Mouse (Mus musculus) heart, adult 2 months (tissue): ENCODE results near the gene Dmkn. TPM values are rescaled to one million over a fixed set of nuclear protein-coding genes. Genes with fewer than 3 reads are reported as not detected.
A peak's percentile ranks its signal among the peaks of the same experiment; 100 is the strongest.
"Not testable (repeated sequence)": the region's sequence is repeated elsewhere in the genome, so short reads cannot be mapped to it uniquely, and the experiment has no call there.

Experiments
- DNase-seq, 2 experiments: peaks; one replicate each; pipeline ENCODE4 v3.0.0; 2021
- H3K27ac ChIP-seq: fragments of 200-600 bp; 2 replicates; pipeline ENCODE4 v1.8.1; 2022
- H3K27me3 ChIP-seq: fragments of 200-500 bp; 2 replicates; pipeline ENCODE4 v1.6.1; 2012; ENCODE audit warnings: mild to moderate bottlenecking, low read length, inconsistent platforms, mixed read lengths; ENCODE audit not compliant: control insufficient read depth, insufficient read depth
- H3K36me3 ChIP-seq: fragments of 200-500 bp; 2 replicates; pipeline ENCODE4 v1.6.1; 2012; ENCODE audit warnings: low read length, inconsistent platforms; ENCODE audit not compliant: control insufficient read depth, insufficient read depth
- H3K4me1 ChIP-seq: fragments of 200-500 bp; 2 replicates; pipeline ENCODE4 v1.6.1; 2011; ENCODE audit warnings: low read length; ENCODE audit not compliant: control insufficient read depth, insufficient read depth
- H3K4me3 ChIP-seq: fragments of 200-600 bp; 2 replicates; pipeline ENCODE4 v1.8.1; 2022
- H3K79me2 ChIP-seq: fragments of 200-500 bp; replicated peaks from 2 replicates; pipeline ENCODE4 v1.6.1; 2012; ENCODE audit warnings: mild to moderate bottlenecking, inconsistent platforms, low read length, moderate library complexity, mixed read lengths; ENCODE audit not compliant: control insufficient read depth, insufficient read depth
- H3K9ac ChIP-seq: fragments of 200-500 bp; 2 replicates; pipeline ENCODE4 v1.6.1; 2012; ENCODE audit warnings: low read depth, mild to moderate bottlenecking, control low read depth, inconsistent platforms, low read length, mixed read lengths
- CTCF ChIP-seq: fragments of 200-600 bp; IDR thresholded peaks from 2 replicates; pipeline ENCODE4 v1.8.1; 2022; ENCODE audit warnings: antibody characterized with exemption, mild to moderate bottlenecking, moderate library complexity
- EP300 ChIP-seq: fragments of 200-500 bp; IDR thresholded peaks from 2 replicates; pipeline ENCODE4 v1.6.1; 2011; ENCODE audit warnings: low read depth, low read length, control low read depth; ENCODE audit not compliant: insufficient read depth
- POLR2A ChIP-seq: fragments of 200-500 bp; IDR thresholded peaks from 2 replicates; pipeline ENCODE4 v1.6.1; 2011; ENCODE audit warnings: mild to moderate bottlenecking, low read depth, low read length, control low read depth; ENCODE audit not compliant: insufficient read depth
- WGBS: fragments of 180-500 bp; shearing (Covaris S2); methylation state at CpG from one replicate; pipeline ENCODE4 v1.1.7; 2018; 5-methylcytosine and 5-hydroxymethylcytosine counted together
- intact Hi-C: fragments of 180-260 bp; cut with DNase I; formaldehyde crosslinking; loops from one replicate; pipeline ENCODE4 v1.15.1; 2025
- polyA plus RNA-seq: library from polyadenylated mRNA; depleted of rRNA; stranded (reverse); fragments of >200 nt; gene quantifications from 2 replicates; pipeline ENCODE4 v1.2.3, GENCODE M21; 2012
- total RNA-seq, 2 experiments: library from RNA; stranded (reverse); gene quantifications; 2 replicates each; pipeline ENCODE4 v1.2.3; 2021

The Dmkn gene
- total and polyA plus RNA-seq, 3 experiments, result 0.84 to 7.2 (median 1.6) TPM

GRCm38 (mm10) chr7:30820131-30820530, 56.6 kb downstream of the Dmkn start:
- intact Hi-C loops, result no loop called here
- TF ChIP-seq EP300 (no peak), POLR2A (no peak), CTCF (no peak)
- WGBS, result 52% methylated on average over 6 of the region's 6 CpGs

GRCm38 (mm10) chr7:30820854-30821445, 57.4 kb downstream of the Dmkn start:
- Histone ChIP-seq H3K4me3 (no peak overlapping the region), H3K9ac (no peak overlapping the region), H3K27ac (no peak overlapping the region), H3K36me3 (no peaks in the 10 kb centered on the region), H3K4me1 (no peaks in the 10 kb centered on the region), H3K27me3 (no peaks in the 10 kb centered on the region; the same call in 1 of the 2 replicates), H3K79me2 (no peaks in the 10 kb centered on the region)
- DNase-seq, result no peak
- no peak for TF ChIP-seq CTCF
- no peak for TF ChIP-seq EP300
- no peak for TF ChIP-seq POLR2A
- WGBS, result 48% methylated on average over 7 of the region's 7 CpGs
- intact Hi-C loops, result no loop called here

More at GRCm38 (mm10) chr7:30820131-30820530, 56.6 kb downstream of the Dmkn start:
- Histone ChIP-seq H3K4me1 (no peaks in the 10 kb centered on the region), H3K36me3 (no peaks in the 10 kb centered on the region), H3K4me3 (no peak overlapping the region), H3K27ac (no peak overlapping the region), H3K27me3 (no peaks in the 10 kb centered on the region; the same call in 1 of the 2 replicates), H3K9ac (no peak overlapping the region), H3K79me2 (no peaks in the 10 kb centered on the region)
- DNase-seq, result no peak

GRCm38 (mm10) chr7:30821532-30821931, 58.0 kb downstream of the Dmkn start:
- no peak for DNase-seq
- 50% methylated on average over 5 of the region's 5 CpGs for WGBS
- Histone ChIP-seq H3K79me2 (no peaks in the 10 kb centered on the region), H3K27me3 (no peaks in the 10 kb centered on the region; the same call in 1 of the 2 replicates), H3K36me3 (no peaks in the 10 kb centered on the region), H3K27ac (peak overlapping the region; percentile 17; the same call in 1 of the 2 replicates), H3K4me1 (no peaks in the 10 kb centered on the region), H3K9ac (no peak overlapping the region), H3K4me3 (no peak overlapping the region)
- TF ChIP-seq CTCF (no peak), EP300 (no peak), POLR2A (no peak)
- intact Hi-C loops, result no loop called here

- no peaks in the 10 kb centered on the region for H3K79me2 ChIP-seq
- no peaks in the 10 kb centered on the region for H3K36me3 ChIP-seq
- 87% methylated on average over 18 of the region's 18 CpGs for WGBS
- H3K27me3 ChIP-seq, result no peaks in the 10 kb centered on the region; the same call in 1 of the 2 replicates
- H3K9ac ChIP-seq, result no peak within 1 kb of the TSS
- no peak for DNase-seq
- intact Hi-C loops, result no loop called here
- H3K27ac ChIP-seq, result no peak within 1 kb of the TSS
- H3K4me3 ChIP-seq, result no peak within 1 kb of the TSS
- TF ChIP-seq EP300 (no peak), CTCF (no peak), POLR2A (no peak)
- H3K4me1 ChIP-seq, result no peaks in the 10 kb centered on the region
Measured at GRCm38 (mm10) chr7:30823675-30824074, 60.1 kb downstream of the Dmkn start, which contains the start of gene Ffar2. Gene Ffar2 (minus strand): TSS chr7:30823775.

GRCm38 (mm10) chr7:30824306-30824705, 60.8 kb downstream of the Dmkn start:
- no peaks in the 10 kb centered on the region for H3K79me2 ChIP-seq
- no peaks in the 10 kb centered on the region for H3K36me3 ChIP-seq
- H3K9ac ChIP-seq, result no peak overlapping the region
- no peaks in the 10 kb centered on the region for H3K4me1 ChIP-seq
- intact Hi-C loops, result no loop called here
- no peak overlapping the region for H3K27ac ChIP-seq
- TF ChIP-seq POLR2A (no peak), EP300 (no peak), CTCF (no peak)
- WGBS, result 85% methylated on average over 3 of the region's 3 CpGs
- no peaks in the 10 kb centered on the region; the same call in 1 of the 2 replicates for H3K27me3 ChIP-seq
- H3K4me3 ChIP-seq, result no peak overlapping the region
- no peak for DNase-seq

GRCm38 (mm10) chr7:30826660-30827059, 63.1 kb downstream of the Dmkn start:
- Histone ChIP-seq H3K9ac (no peak overlapping the region), H3K27ac (no peak overlapping the region), H3K27me3 (no peaks in the 10 kb centered on the region; the same call in 1 of the 2 replicates), H3K4me1 (no peaks in the 10 kb centered on the region), H3K79me2 (no peaks in the 10 kb centered on the region), H3K4me3 (no peak overlapping the region), H3K36me3 (no peaks in the 10 kb centered on the region)
- TF ChIP-seq CTCF (no peak), EP300 (no peak), POLR2A (no peak)
- intact Hi-C loops, result no loop called here
- 82% methylated on average over 10 of the region's 10 CpGs for WGBS
- no peak for DNase-seq

- not testable (repeated sequence) for DNase-seq, H3K9ac ChIP-seq, H3K4me3 ChIP-seq
Measured at GRCm38 (mm10) chr7:30828871-30829270, 65.3 kb downstream of the Dmkn start.

More at GRCm38 (mm10) chr7:30828871-30829270, 65.3 kb downstream of the Dmkn start:
- H3K36me3 ChIP-seq, intact Hi-C loops, H3K79me2 ChIP-seq, H3K4me1 ChIP-seq, H3K27me3 ChIP-seq, H3K27ac ChIP-seq: not testable (repeated sequence)
